Mouse (Mus musculus) intestine, embryonic 16.5 days (tissue): ENCODE measurements at regions not wholly inside any gene's neighbourhood (a gene's known extent, or its start where the extent isn't known, plus 50 kb on each side); places are given as distances from the start of the nearest gene placed in this dataset.
"Not testable (repeated sequence)": the region's sequence is repeated elsewhere in the genome, so short reads cannot be mapped to it uniquely, and the experiment has no call there.

ENCODE experiments used
- ATAC-seq: fragments of 200-750 bp; cut with Nextera tagmentation; 2 replicates; pipeline ENCODE4 v1.8.0; 2017; ENCODE audit warnings: moderate TSS enrichment, moderate library complexity
- H3K27ac ChIP-seq: fragments of 300-500 bp; sonication (generic); 2 replicates; pipeline ENCODE4 v1.5.1; 2014; ENCODE audit warnings: mild to moderate bottlenecking, low read length
- H3K27me3 ChIP-seq: fragments of 300-500 bp; sonication (generic); replicated peaks from 2 replicates; pipeline ENCODE4 v1.6.1; 2014; ENCODE audit warnings: low read length, control low read depth, mixed read lengths; ENCODE audit not compliant: control insufficient read depth, insufficient read depth
- H3K36me3 ChIP-seq: fragments of 300-500 bp; sonication (generic); 2 replicates; pipeline ENCODE4 v1.6.1; 2014; ENCODE audit warnings: low read length, control low read depth; ENCODE audit not compliant: control insufficient read depth, insufficient read depth
- H3K4me1 ChIP-seq: fragments of 300-500 bp; sonication (generic); 2 replicates; pipeline ENCODE4 v1.6.1; 2014; ENCODE audit warnings: low read length, control low read depth, mixed read lengths; ENCODE audit not compliant: control insufficient read depth, insufficient read depth
- H3K4me2 ChIP-seq: fragments of 300-500 bp; sonication (generic); 2 replicates; pipeline ENCODE4 v1.6.1; 2014; ENCODE audit warnings: low read depth, low read length, control low read depth
- H3K4me3 ChIP-seq: fragments of 300-500 bp; sonication (generic); 2 replicates; pipeline ENCODE4 v1.5.1; 2014; ENCODE audit warnings: mild to moderate bottlenecking, low read length
- H3K9ac ChIP-seq: fragments of 300-500 bp; sonication (generic); 2 replicates; pipeline ENCODE4 v1.6.1; 2014; ENCODE audit warnings: low read depth, low read length
- H3K9me3 ChIP-seq: fragments of 300-500 bp; sonication (generic); 2 replicates; pipeline ENCODE4 v1.6.1; 2016; ENCODE audit warnings: low read length, control low read depth; ENCODE audit not compliant: control insufficient read depth
- WGBS: fragments of 180-500 bp; shearing (Covaris S2); extraction: QIAGEN DNeasy Blood & Tissue Kit; methylation state at CpG from one replicate; pipeline ENCODE4 v1.1.7; 2014; 5-methylcytosine and 5-hydroxymethylcytosine counted together

GRCm38 (mm10) chr13:49957993-49958681, 159.3 kb upstream of the Gm30302 start:
- not testable (repeated sequence) for ATAC-seq, H3K27ac ChIP-seq, H3K9ac ChIP-seq, H3K4me2 ChIP-seq, H3K36me3 ChIP-seq, H3K4me3 ChIP-seq, H3K27me3 ChIP-seq, H3K4me1 ChIP-seq, H3K9me3 ChIP-seq
- 19% methylated on average over 5 of the region's 6 CpGs for WGBS

- WGBS, result 89% methylated on average over 2 of the region's 2 CpGs
These were observed 117.0 kb upstream of the Gm30302 start for GRCm38 (mm10) chr13:49915781-49916180.

More at GRCm38 (mm10) chr13:49915781-49916180, 117.0 kb upstream of the Gm30302 start:
- Histone ChIP-seq H3K27ac (no peak overlapping the region), H3K9me3 (no peaks in the 10 kb centered on the region), H3K4me3 (no peak overlapping the region), H3K9ac (no peak overlapping the region), H3K27me3 (no peaks in the 10 kb centered on the region), H3K4me2 (no peak overlapping the region), H3K36me3 (no peaks in the 10 kb centered on the region), H3K4me1 (no peaks in the 10 kb centered on the region)
- ATAC-seq, result no peak
